In the genomic region with DNA sequence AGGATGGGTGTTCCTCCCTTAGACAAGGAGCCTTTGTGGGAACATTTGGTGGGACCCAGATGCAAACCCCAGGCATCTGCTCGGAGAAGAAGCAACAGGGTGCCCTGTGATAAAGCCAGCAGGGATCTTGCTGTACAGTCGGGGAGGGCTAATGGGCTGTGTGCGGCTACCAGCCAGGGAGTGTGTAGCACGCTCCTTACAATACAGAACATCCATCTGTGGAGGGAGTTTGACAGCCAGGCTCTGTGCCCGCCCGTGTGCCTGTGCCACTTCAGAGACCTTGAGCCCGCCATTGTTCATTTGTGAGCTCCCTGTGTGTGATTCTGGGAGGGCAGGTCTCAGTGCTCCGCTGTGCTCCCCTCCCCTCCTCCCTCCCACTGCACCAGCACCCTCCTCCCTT, we compare ENCODE assay signal across 22 mouse cellular contexts.
DNase-seq lines count a peak whose midpoint lies in the region; ATAC-seq and TF ChIP-seq lines count a peak whose summit lies in the region.
"Had no signal": no experiment of that assay in that cellular context is flagged by ENCODE, and none has a peak within 500 bp of the region (broad histone marks: within the 10 kb centered on the region; RNA-seq: fewer than 3 reads in every experiment).

No protein-coding gene starts in this region.

- TF ChIP-seq CTCF in midbrain, postnatal 0 days (IDR thresholded peaks at IDR 0.05) = no peak

- peak overlapping the region; percentile 8; the same call in 1 of the 2 replicates for H3K27ac ChIP-seq in heart, embryonic 10.5 days
- no peak overlapping the region for H3K27ac ChIP-seq in midbrain, postnatal 0 days (ENCODE audit: low read depth, low read length)
- no peak overlapping the region for H3K27ac ChIP-seq in midbrain, embryonic 10.5 days (replicated peaks)
- H3K27ac ChIP-seq in forebrain, embryonic 15.5 days (replicated peaks) = no peak overlapping the region
- H3K27ac ChIP-seq: heart, adult 2 months; kidney, postnatal 0 days; neural tube, embryonic 12.5 days; stomach, postnatal 0 days had no signal

- H3K9me3 ChIP-seq in heart, embryonic 10.5 days = no peaks in the 10 kb centered on the region
- H3K9me3 ChIP-seq in midbrain, postnatal 0 days (ENCODE audit: low read length) = no peaks in the 10 kb centered on the region
- H3K9me3 ChIP-seq in midbrain, embryonic 10.5 days (replicated peaks) = no peaks in the 10 kb centered on the region
- no peaks in the 10 kb centered on the region for H3K9me3 ChIP-seq in forebrain, embryonic 15.5 days
- H3K9me3 ChIP-seq: G1E; neural tube, embryonic 12.5 days had no signal

- H3K9ac ChIP-seq in midbrain, postnatal 0 days (replicated peaks; ENCODE audit: low read length, poor library complexity, severe bottlenecking) = no peak overlapping the region
- no peak overlapping the region for H3K9ac ChIP-seq in forebrain, embryonic 15.5 days (replicated peaks)
- H3K9ac ChIP-seq: neural tube, embryonic 12.5 days had no signal

- no peak overlapping the region for H3K4me3 ChIP-seq in heart, embryonic 10.5 days
- H3K4me3 ChIP-seq in midbrain, postnatal 0 days (ENCODE audit: low read depth, low read length) = no peak overlapping the region
- no peak overlapping the region for H3K4me3 ChIP-seq in midbrain, embryonic 10.5 days
- H3K4me3 ChIP-seq in forebrain, embryonic 15.5 days = no peak overlapping the region
- H3K4me3 ChIP-seq: heart, adult 2 months; neural tube, embryonic 12.5 days had no signal

- no peaks in the 10 kb centered on the region for H3K36me3 ChIP-seq in heart, embryonic 10.5 days
- H3K36me3 ChIP-seq in midbrain, postnatal 0 days (ENCODE audit: insufficient read depth, low read length) = no peaks in the 10 kb centered on the region
- H3K36me3 ChIP-seq in midbrain, embryonic 10.5 days = no peaks in the 10 kb centered on the region
- no peaks in the 10 kb centered on the region for H3K36me3 ChIP-seq in forebrain, embryonic 15.5 days
- H3K36me3 ChIP-seq: G1E; neural tube, embryonic 12.5 days had no signal

- 71% methylated on average over 8 of the region's 8 CpGs for WGBS in heart, embryonic 10.5 days
- WGBS in midbrain, postnatal 0 days = 53% methylated on average over 8 of the region's 8 CpGs
- whole genome bisulfite sequencing in midbrain, embryonic 10.5 days = 76% methylated on average over 8 of the region's 8 CpGs
- 26% methylated on average over 8 of the region's 8 CpGs for WGBS in forebrain, embryonic 15.5 days

- no peak overlapping the region for H3K4me2 ChIP-seq in midbrain, postnatal 0 days (ENCODE audit: low read depth, low read length, poor library complexity, severe bottlenecking)
- no peak overlapping the region for H3K4me2 ChIP-seq in forebrain, embryonic 15.5 days (replicated peaks)
- H3K4me2 ChIP-seq: neural tube, embryonic 12.5 days had no signal

- no peaks in the 10 kb centered on the region for H3K27me3 ChIP-seq in heart, embryonic 10.5 days (ENCODE audit: insufficient read depth, poor library complexity, severe bottlenecking)
- no peaks in the 10 kb centered on the region for H3K27me3 ChIP-seq in midbrain, postnatal 0 days (ENCODE audit: insufficient read depth, low read length)
- peaks cover 23% of the 10 kb centered on the region for H3K27me3 ChIP-seq in midbrain, embryonic 10.5 days (ENCODE audit: low read depth, poor library complexity, severe bottlenecking)
- no peaks in the 10 kb centered on the region for H3K27me3 ChIP-seq in forebrain, embryonic 15.5 days
- H3K27me3 ChIP-seq: Patski had no signal

- ATAC-seq in midbrain, postnatal 0 days (ENCODE audit: low FRiP score) = 0 out of 2 replicates have a peak, but pooled peaks have one; percentile 4
- ATAC-seq in forebrain, embryonic 15.5 days (replicated peaks) = peak; percentile 44
- no peak for ATAC-seq in erythroblast, adult 5-6 weeks (replicated peaks; ENCODE audit: low FRiP score, poor library complexity, severe bottlenecking)
- ATAC-seq: CD4-positive, CD25-positive, alpha-beta regulatory T cell, adult 4 months; Patski had no signal

- intact Hi-C loops in heart, postnatal 14 days (cut with DNase I) = loop anchor here (5.0 kb wide), 2 partner anchors 138 to 592 kb away; no protein-coding TSS in a partner anchor

- no peak for DNase-seq in heart, embryonic 10.5 days (ENCODE audit: low spot score)
- no peak for DNase-seq in heart, postnatal 14 days
- DNase-seq in midbrain, postnatal 0 days (ENCODE audit: low spot score) = no peak
- DNase-seq in midbrain, embryonic 10.5 days (ENCODE audit: low spot score) = no peak
- DNase-seq in testis, postnatal 10 days (ENCODE audit: low spot score) = peak; percentile 49
- DNase-seq in thymus, adult 18-20 months = no peak
- DNase-seq: adrenal gland, postnatal 36 days; cerebellum, adult 11 months; gastrocnemius, postnatal 36 days; heart, adult 2 months; heart, postnatal 36 days; kidney, adult 2 months; lung, postnatal 4 days; thymus, postnatal 25 days had no signal

- peaks cover 36% of the 10 kb centered on the region for H3K4me1 ChIP-seq in heart, embryonic 10.5 days
- no peaks in the 10 kb centered on the region for H3K4me1 ChIP-seq in midbrain, postnatal 0 days (ENCODE audit: insufficient read depth, low read length)
- peaks cover 22% of the 10 kb centered on the region for H3K4me1 ChIP-seq in midbrain, embryonic 10.5 days
- H3K4me1 ChIP-seq in forebrain, embryonic 15.5 days = peaks cover 17% of the 10 kb centered on the region
